Mouse (Mus musculus): ENCODE results near the gene Adamts7. TPM values are rescaled to one million over a fixed set of nuclear protein-coding genes. Genes with fewer than 3 reads are reported as not detected.

The Adamts7 gene
- polyA plus RNA-seq, 1 experiment: 4.6 TPM

DNA sequence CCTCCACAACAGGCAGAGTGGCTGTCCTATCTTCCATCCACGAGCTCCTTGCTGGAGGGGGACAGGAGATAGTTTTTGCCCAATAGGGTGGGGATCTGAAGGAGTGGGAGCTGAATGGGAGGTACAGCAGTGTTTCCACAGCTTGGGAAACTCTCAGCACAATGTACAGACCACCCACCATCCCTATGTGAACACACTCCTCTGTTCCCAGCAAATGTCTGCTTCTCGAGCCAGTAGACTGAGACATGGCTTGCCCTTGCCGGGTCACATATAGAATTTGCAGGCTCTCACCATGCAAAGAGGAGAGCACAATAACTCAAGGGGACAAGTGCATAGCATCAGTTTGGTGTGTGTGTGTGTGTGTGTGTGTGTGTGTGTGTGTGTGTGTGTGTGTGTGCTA lies 20.7 kb downstream of the Adamts7 start:
- Histone ChIP-seq H3K36me3 (ENCODE audit: control insufficient read depth, insufficient read depth, low read length) (no peaks in the 10 kb centered on the region), H3K4me3 (ENCODE audit: extremely low read depth, insufficient read depth, insufficient read length) (no peak overlapping the region), H3K4me1 (ENCODE audit: control insufficient read depth, insufficient read depth, insufficient read length) (no peaks in the 10 kb centered on the region; the same call in 1 of the 2 replicates), H3K27me3 (ENCODE audit: control insufficient read depth, insufficient read depth, low read length) (no peaks in the 10 kb centered on the region), H3K27ac (ENCODE audit: insufficient read depth, low read length) (no peak overlapping the region)
- 75% methylated on average over 3 of the region's 3 CpGs for WGBS
- no peak for DNase-seq (ENCODE audit: low read depth in 1 of 2, low spot score in 2 of 2)
- no peak for TF ChIP-seq POLR2A (IDR thresholded peaks at IDR 0.05; ENCODE audit: low read depth, low read length)
- no peak for TF ChIP-seq CTCF (IDR thresholded peaks at IDR 0.05; ENCODE audit: extremely low read depth, insufficient read depth, insufficient read length, insufficient replicate concordance)

DNA sequence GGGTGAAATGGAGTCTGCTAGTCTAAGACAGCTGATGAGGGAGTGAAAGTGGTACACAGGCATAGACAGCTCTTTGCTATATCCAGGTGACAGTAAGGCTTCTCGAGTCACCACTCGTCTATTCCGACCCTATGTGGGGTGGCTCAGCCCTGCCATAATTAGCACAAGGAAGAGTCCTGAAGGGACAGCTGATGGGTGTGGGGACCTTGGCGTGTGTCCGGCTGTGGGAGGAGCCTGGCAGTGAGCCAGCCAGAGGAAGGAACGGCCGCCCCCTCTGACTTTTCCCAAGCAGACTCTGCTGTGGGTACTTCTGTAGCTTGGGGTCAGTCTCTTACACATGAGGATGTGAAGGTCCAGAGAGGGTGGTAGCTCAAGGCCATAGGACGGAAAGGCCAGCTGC lies 21.2 kb downstream of the Adamts7 start:
- DNase-seq (ENCODE audit: low read depth in 1 of 2, low spot score in 2 of 2): no peak
- no peaks in the 10 kb centered on the region for H3K27me3 ChIP-seq (ENCODE audit: control insufficient read depth, insufficient read depth, low read length)
- no peak overlapping the region for H3K4me3 ChIP-seq (ENCODE audit: extremely low read depth, insufficient read depth, insufficient read length)
- 72% methylated on average over 8 of the region's 8 CpGs for WGBS
- no peaks in the 10 kb centered on the region; the same call in 1 of the 2 replicates for H3K4me1 ChIP-seq (ENCODE audit: control insufficient read depth, insufficient read depth, insufficient read length)
- H3K36me3 ChIP-seq (ENCODE audit: control insufficient read depth, insufficient read depth, low read length): no peaks in the 10 kb centered on the region
- no peak overlapping the region for H3K27ac ChIP-seq (ENCODE audit: insufficient read depth, low read length)
- TF ChIP-seq POLR2A (IDR thresholded peaks at IDR 0.05; ENCODE audit: low read depth, low read length): no peak
- TF ChIP-seq CTCF (IDR thresholded peaks at IDR 0.05; ENCODE audit: extremely low read depth, insufficient read depth, insufficient read length, insufficient replicate concordance): no peak

GRCm38 (mm10) chr9:90185356-90185910 lies 22.6 kb downstream of the Adamts7 start:
- 54% methylated on average over 8 of the region's 8 CpGs for WGBS
- Histone ChIP-seq H3K27ac (ENCODE audit: insufficient read depth, low read length) (no peak overlapping the region), H3K36me3 (ENCODE audit: control insufficient read depth, insufficient read depth, low read length) (no peaks in the 10 kb centered on the region), H3K4me1 (ENCODE audit: control insufficient read depth, insufficient read depth, insufficient read length) (no peaks in the 10 kb centered on the region; the same call in 1 of the 2 replicates), H3K27me3 (ENCODE audit: control insufficient read depth, insufficient read depth, low read length) (no peaks in the 10 kb centered on the region), H3K4me3 (ENCODE audit: extremely low read depth, insufficient read depth, insufficient read length) (no peak overlapping the region)
- no peak for DNase-seq (ENCODE audit: low read depth in 1 of 2, low spot score in 2 of 2)
- TF ChIP-seq CTCF (IDR thresholded peaks at IDR 0.05; ENCODE audit: extremely low read depth, insufficient read depth, insufficient read length, insufficient replicate concordance) (no peak), POLR2A (IDR thresholded peaks at IDR 0.05; ENCODE audit: low read depth, low read length) (no peak)

DNA sequence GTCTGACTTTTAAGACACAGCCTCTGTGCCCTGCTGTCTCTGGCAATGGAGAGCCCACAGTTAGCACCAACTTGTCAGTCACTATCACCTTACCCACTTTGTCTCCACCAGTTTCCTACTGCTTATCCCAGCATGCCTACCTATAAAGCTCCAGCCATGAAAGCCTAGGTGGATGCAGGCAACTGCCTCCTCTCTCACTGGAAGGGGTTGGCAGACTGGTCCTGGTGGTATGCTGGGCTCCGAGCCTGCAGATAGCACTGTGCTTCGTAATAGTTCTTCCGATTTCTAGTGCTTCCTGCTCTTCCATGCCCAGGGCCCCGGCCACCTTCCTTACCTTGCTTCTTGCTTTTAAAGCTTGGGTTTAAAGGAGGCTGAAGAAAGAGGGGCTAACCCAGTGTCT lies 26.0 kb downstream of the Adamts7 start:
- no peaks in the 10 kb centered on the region; the same call in 1 of the 2 replicates for H3K4me1 ChIP-seq (ENCODE audit: control insufficient read depth, insufficient read depth, insufficient read length)
- no peaks in the 10 kb centered on the region for H3K27me3 ChIP-seq (ENCODE audit: control insufficient read depth, insufficient read depth, low read length)
- DNase-seq (ENCODE audit: low read depth in 1 of 2, low spot score in 2 of 2): no peak
- WGBS: 89% methylated on average over 4 of the region's 4 CpGs
- no peak overlapping the region for H3K4me3 ChIP-seq (ENCODE audit: extremely low read depth, insufficient read depth, insufficient read length)
- no peak overlapping the region for H3K27ac ChIP-seq (ENCODE audit: insufficient read depth, low read length)
- TF ChIP-seq POLR2A (IDR thresholded peaks at IDR 0.05; ENCODE audit: low read depth, low read length) (no peak), CTCF (IDR thresholded peaks at IDR 0.05; ENCODE audit: extremely low read depth, insufficient read depth, insufficient read length, insufficient replicate concordance) (no peak)
- H3K36me3 ChIP-seq (ENCODE audit: control insufficient read depth, insufficient read depth, low read length): no peaks in the 10 kb centered on the region

DNA sequence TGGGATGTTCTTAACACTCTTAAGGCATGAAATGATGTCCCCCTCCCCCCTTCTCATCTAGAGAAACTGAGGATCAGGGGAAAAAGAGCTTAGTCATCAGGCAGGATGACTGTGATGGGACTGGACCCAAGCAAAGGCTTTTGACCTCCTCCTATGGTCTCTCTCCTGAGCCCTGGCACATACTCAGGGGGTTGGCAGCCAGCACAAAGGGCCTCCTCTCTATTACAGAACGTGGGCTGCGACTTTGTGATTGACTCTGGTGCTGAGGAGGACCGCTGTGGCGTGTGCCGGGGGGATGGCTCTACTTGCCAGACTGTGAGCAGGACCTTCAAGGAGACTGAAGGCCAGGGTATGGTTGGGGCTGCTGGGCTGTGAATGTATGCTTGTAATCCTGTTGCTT lies 26.5 kb downstream of the Adamts7 start:
- H3K36me3 ChIP-seq (ENCODE audit: control insufficient read depth, insufficient read depth, low read length): no peaks in the 10 kb centered on the region
- TF ChIP-seq POLR2A (IDR thresholded peaks at IDR 0.05; ENCODE audit: low read depth, low read length) (no peak), CTCF (IDR thresholded peaks at IDR 0.05; ENCODE audit: extremely low read depth, insufficient read depth, insufficient read length, insufficient replicate concordance) (no peak)
- 82% methylated on average over 5 of the region's 5 CpGs for WGBS
- no peak overlapping the region for H3K4me3 ChIP-seq (ENCODE audit: extremely low read depth, insufficient read depth, insufficient read length)
- no peaks in the 10 kb centered on the region; the same call in 1 of the 2 replicates for H3K4me1 ChIP-seq (ENCODE audit: control insufficient read depth, insufficient read depth, insufficient read length)
- H3K27me3 ChIP-seq (ENCODE audit: control insufficient read depth, insufficient read depth, low read length): no peaks in the 10 kb centered on the region
- H3K27ac ChIP-seq (ENCODE audit: insufficient read depth, low read length): no peak overlapping the region
- no peak for DNase-seq (ENCODE audit: low read depth in 1 of 2, low spot score in 2 of 2)

- 88% methylated on average over 10 of the region's 10 CpGs for WGBS
- H3K36me3 ChIP-seq (ENCODE audit: control insufficient read depth, insufficient read depth, low read length): no peaks in the 10 kb centered on the region
- H3K27me3 ChIP-seq (ENCODE audit: control insufficient read depth, insufficient read depth, low read length): no peaks in the 10 kb centered on the region
- no peak for TF ChIP-seq POLR2A (IDR thresholded peaks at IDR 0.05; ENCODE audit: low read depth, low read length)
- TF ChIP-seq CTCF (IDR thresholded peaks at IDR 0.05; ENCODE audit: extremely low read depth, insufficient read depth, insufficient read length, insufficient replicate concordance): no peak
- no peak for DNase-seq (ENCODE audit: low read depth in 1 of 2, low spot score in 2 of 2)
- H3K27ac ChIP-seq (ENCODE audit: insufficient read depth, low read length): no peak overlapping the region
- H3K4me3 ChIP-seq (ENCODE audit: extremely low read depth, insufficient read depth, insufficient read length): no peak overlapping the region
- H3K4me1 ChIP-seq (ENCODE audit: control insufficient read depth, insufficient read depth, insufficient read length): peaks cover 6% of the 10 kb centered on the region; the same call in 1 of the 2 replicates
Observed at GRCm38 (mm10) chr9:90195000-90195399, 32.1 kb downstream of the Adamts7 start.

DNA sequence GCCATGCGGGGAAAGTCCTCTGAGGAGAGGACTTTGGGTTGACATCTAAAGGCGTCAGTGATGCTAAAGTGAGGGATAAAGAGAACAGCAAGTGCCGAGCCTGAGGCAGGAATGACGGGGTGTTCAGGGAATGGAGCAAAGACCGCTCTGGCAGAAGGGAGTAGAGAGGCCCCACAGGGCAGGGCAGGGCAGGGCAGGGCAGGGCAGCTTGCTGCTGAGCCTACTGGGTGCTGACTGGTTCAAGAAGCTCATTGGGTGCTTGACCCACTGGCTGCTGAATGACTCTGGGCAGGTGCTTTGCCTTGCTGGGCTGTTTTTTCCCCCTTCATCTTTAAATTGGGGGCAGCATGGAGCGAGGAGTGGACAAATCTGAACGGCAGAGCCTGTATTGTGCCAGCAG lies 33.4 kb downstream of the Adamts7 start:
- Histone ChIP-seq H3K4me1 (ENCODE audit: control insufficient read depth, insufficient read depth, insufficient read length) (peaks cover 9% of the 10 kb centered on the region; the same call in 1 of the 2 replicates), H3K4me3 (ENCODE audit: extremely low read depth, insufficient read depth, insufficient read length) (no peak overlapping the region), H3K36me3 (ENCODE audit: control insufficient read depth, insufficient read depth, low read length) (no peaks in the 10 kb centered on the region), H3K27me3 (ENCODE audit: control insufficient read depth, insufficient read depth, low read length) (no peaks in the 10 kb centered on the region), H3K27ac (ENCODE audit: insufficient read depth, low read length) (no peak overlapping the region)
- no peak for DNase-seq (ENCODE audit: low read depth in 1 of 2, low spot score in 2 of 2)
- 89% methylated on average over 7 of the region's 7 CpGs for WGBS
- TF ChIP-seq POLR2A (IDR thresholded peaks at IDR 0.05; ENCODE audit: low read depth, low read length) (no peak), CTCF (IDR thresholded peaks at IDR 0.05; ENCODE audit: extremely low read depth, insufficient read depth, insufficient read length, insufficient replicate concordance) (no peak)

Measured in spleen, adult 2 months (tissue).